Mouse (Mus musculus) neural tube, embryonic 14.5 days (tissue): Measurements from ENCODE around the gene Wsb1. TPM values are rescaled to one million over a fixed set of nuclear protein-coding genes. Genes with fewer than 3 reads are reported as not detected.

Experiments used
- ATAC-seq: fragments of 200-750 bp; cut with Nextera tagmentation; 2 replicates; pipeline ENCODE4 v1.8.0; 2017; ENCODE audit warnings: low read depth, mild to moderate bottlenecking, moderate TSS enrichment, moderate library complexity
- H3K27ac ChIP-seq: fragments of 300-500 bp; sonication (generic); 2 replicates; pipeline ENCODE4 v1.5.1; 2014; ENCODE audit warnings: low read depth, mild to moderate bottlenecking, control low read depth, low read length, moderate library complexity, mixed read lengths
- H3K27me3 ChIP-seq: fragments of 300-500 bp; sonication (generic); 2 replicates; pipeline ENCODE4 v1.6.1; 2014; ENCODE audit warnings: low read length; ENCODE audit not compliant: control insufficient read depth, insufficient read depth
- H3K36me3 ChIP-seq: fragments of 300-500 bp; sonication (generic); 2 replicates; pipeline ENCODE4 v1.6.1; 2014; ENCODE audit warnings: low read length, mixed read lengths; ENCODE audit not compliant: control insufficient read depth, insufficient read depth
- H3K4me1 ChIP-seq: fragments of 300-500 bp; sonication (generic); 2 replicates; pipeline ENCODE4 v1.6.1; 2014; ENCODE audit warnings: low read length; ENCODE audit not compliant: control insufficient read depth, insufficient read depth
- H3K4me2 ChIP-seq: fragments of 300-500 bp; sonication (generic); 2 replicates; pipeline ENCODE4 v1.6.1; 2014; ENCODE audit warnings: mild to moderate bottlenecking, low read depth, low read length, control low read depth
- H3K4me3 ChIP-seq: fragments of 300-500 bp; sonication (generic); 2 replicates; pipeline ENCODE4 v1.5.1; 2014; ENCODE audit warnings: low read depth, low read length, control low read depth, mixed read lengths
- H3K9ac ChIP-seq: fragments of 300-500 bp; sonication (generic); replicated peaks from 2 replicates; pipeline ENCODE4 v1.6.1; 2014; ENCODE audit warnings: low read depth, mild to moderate bottlenecking, control low read depth, low read length, mixed read lengths
- H3K9me3 ChIP-seq: fragments of 300-500 bp; sonication (generic); 2 replicates; pipeline ENCODE4 v1.6.1; 2016; ENCODE audit warnings: low read length; ENCODE audit not compliant: control insufficient read depth
- WGBS: fragments of 180-500 bp; shearing (Covaris S2); extraction: QIAGEN DNeasy Blood & Tissue Kit; methylation state at CpG from one replicate; pipeline ENCODE4 v1.1.7; 2014; 5-methylcytosine and 5-hydroxymethylcytosine counted together
- polyA plus RNA-seq: library from polyadenylated mRNA; unstranded; fragments of >200 nt; fragmentation: Nextera tagmentation; extraction: Ambion mirVana; gene quantifications from 2 replicates; pipeline ENCODE4 v1.2.1, GENCODE M21; 2014

The Wsb1 gene
- polyA plus RNA-seq, 1 experiment from 2014 or later, result 684 TPM

GRCm38 (mm10) chr11:79196876-79197845, 57.3 kb downstream of the Wsb1 start:
- Histone ChIP-seq H3K4me1 (no peaks in the 10 kb centered on the region), H3K36me3 (no peaks in the 10 kb centered on the region), H3K4me3 (no peak overlapping the region), H3K9me3 (no peaks in the 10 kb centered on the region), H3K27ac (no peak overlapping the region), H3K27me3 (no peaks in the 10 kb centered on the region), H3K4me2 (no peak overlapping the region), H3K9ac (no peak overlapping the region)
- no peak for ATAC-seq
- WGBS, result 72% methylated on average over 13 of the region's 13 CpGs

DNA sequence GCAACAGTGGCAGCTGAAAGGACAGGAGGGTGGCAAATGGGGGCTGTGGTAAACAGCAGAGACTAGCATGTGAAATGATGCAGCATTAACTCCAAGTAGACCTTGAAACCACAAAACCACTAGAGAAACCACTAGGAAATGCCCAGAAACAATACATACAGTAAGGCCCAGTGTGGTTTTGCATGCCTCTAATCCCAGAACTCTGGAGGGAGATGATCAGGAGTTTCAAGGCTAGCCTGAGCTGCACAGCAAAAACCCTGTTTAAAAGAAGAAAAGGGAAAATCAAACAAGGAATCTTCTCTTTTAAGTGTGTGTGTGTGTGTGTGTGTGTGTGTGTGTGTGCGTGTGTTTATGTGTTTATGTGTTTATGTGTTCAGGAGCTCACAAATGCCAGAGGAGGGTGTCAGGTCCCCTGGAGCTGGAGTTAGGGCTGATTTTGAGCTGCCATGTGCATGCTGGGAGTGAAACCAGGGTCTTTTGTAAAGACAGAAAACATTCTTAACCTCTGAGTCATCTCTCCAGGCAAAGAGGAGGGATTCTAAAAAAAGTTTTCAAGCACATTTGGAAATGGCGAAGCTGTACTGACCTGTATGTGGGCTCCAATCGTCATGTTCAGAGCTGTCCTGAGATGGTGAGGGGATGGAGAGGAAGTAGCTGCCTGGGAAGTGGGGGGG, 58.1 kb downstream of the Wsb1 start:
- no peak overlapping the region for H3K27ac ChIP-seq
- no peak overlapping the region for H3K9ac ChIP-seq
- H3K4me1 ChIP-seq, result no peaks in the 10 kb centered on the region
- no peak overlapping the region for H3K4me3 ChIP-seq
- WGBS, result 78% methylated on average over 3 of the region's 3 CpGs
- H3K36me3 ChIP-seq, result no peaks in the 10 kb centered on the region
- no peaks in the 10 kb centered on the region for H3K9me3 ChIP-seq
- no peaks in the 10 kb centered on the region for H3K27me3 ChIP-seq
- ATAC-seq, result no peak
- no peak overlapping the region for H3K4me2 ChIP-seq

GRCm38 (mm10) chr11:79192176-79192575, 62.3 kb downstream of the Wsb1 start:
- H3K4me3 ChIP-seq, result no peak overlapping the region
- no peaks in the 10 kb centered on the region for H3K4me1 ChIP-seq
- no peak overlapping the region for H3K27ac ChIP-seq
- no peak overlapping the region for H3K4me2 ChIP-seq
- WGBS, result 92% methylated on average over 1 of the region's 1 CpGs
- H3K27me3 ChIP-seq, result no peaks in the 10 kb centered on the region
- ATAC-seq, result no peak
- no peaks in the 10 kb centered on the region for H3K36me3 ChIP-seq
- no peak overlapping the region for H3K9ac ChIP-seq
- no peaks in the 10 kb centered on the region for H3K9me3 ChIP-seq

DNA sequence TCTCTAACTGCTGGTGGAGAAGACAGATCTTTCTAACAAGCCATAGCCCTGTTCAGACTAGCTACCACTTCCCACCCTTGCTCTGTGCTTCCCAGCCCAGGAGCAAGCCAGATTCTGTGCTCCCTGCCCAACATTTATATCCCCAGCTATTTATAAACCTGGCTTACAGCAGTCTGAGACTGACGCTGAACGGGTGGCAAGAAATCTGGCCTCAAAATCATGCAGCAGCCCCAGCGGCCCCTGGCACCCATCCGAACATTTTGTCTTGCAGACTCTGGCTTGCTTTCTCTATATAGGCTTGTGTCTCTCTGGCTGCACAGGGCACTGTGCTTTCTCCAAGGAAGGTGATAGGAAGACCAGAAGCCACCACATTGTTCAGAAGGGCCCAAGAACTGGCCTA, 63.3 kb downstream of the Wsb1 start:
- Histone ChIP-seq H3K4me2 (no peak overlapping the region), H3K9me3 (no peaks in the 10 kb centered on the region), H3K9ac (no peak overlapping the region), H3K27ac (no peak overlapping the region), H3K4me3 (no peak overlapping the region), H3K4me1 (no peaks in the 10 kb centered on the region), H3K27me3 (no peaks in the 10 kb centered on the region), H3K36me3 (no peaks in the 10 kb centered on the region)
- WGBS, result 94% methylated on average over 4 of the region's 4 CpGs
- ATAC-seq, result no peak

DNA sequence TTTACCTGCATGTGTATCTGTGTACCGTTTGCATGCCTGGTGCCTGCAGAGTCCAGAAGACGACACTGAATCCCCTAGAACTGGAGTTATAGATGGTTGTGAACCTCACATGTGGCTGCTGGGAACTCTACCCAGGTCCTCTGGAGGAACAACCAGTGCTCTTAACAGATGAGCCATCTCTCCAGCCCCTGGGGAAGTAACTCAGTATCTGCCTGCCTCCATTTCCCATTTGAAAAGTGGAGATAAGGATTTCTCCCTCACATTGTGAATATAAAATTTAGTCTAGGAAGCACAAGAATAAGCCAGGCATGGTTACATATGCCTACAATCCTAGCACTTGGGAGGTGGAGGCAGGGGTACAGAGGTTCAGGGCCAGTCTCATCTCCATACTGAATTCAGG, 64.2 kb downstream of the Wsb1 start:
- no peaks in the 10 kb centered on the region for H3K36me3 ChIP-seq
- no peak overlapping the region for H3K4me2 ChIP-seq
- H3K27ac ChIP-seq, result no peak overlapping the region
- H3K4me1 ChIP-seq, result no peaks in the 10 kb centered on the region
- H3K9me3 ChIP-seq, result no peaks in the 10 kb centered on the region
- no peak for ATAC-seq
- no peak overlapping the region for H3K4me3 ChIP-seq
- no peak overlapping the region for H3K9ac ChIP-seq
- WGBS, result 91% methylated on average over 2 of the region's 2 CpGs
- no peaks in the 10 kb centered on the region for H3K27me3 ChIP-seq

Other genes starting within 250 kb of the Wsb1 start
- 8.6 and 8.9 TPM in 2 replicates for gene Ksr1, start 108.3 kb downstream of the Wsb1 start, polyA plus RNA-seq
- 0.29 TPM in 1 of 2 replicates, not detected in the other for gene Gm9964, start 42.2 kb upstream of the Wsb1 start, polyA plus RNA-seq
- gene Nf1, start 85.0 kb upstream of the Wsb1 start, polyA plus RNA-seq, result 12.9 and 19.6 TPM in 2 replicates
- gene Omg, start 249.4 kb upstream of the Wsb1 start, polyA plus RNA-seq, result 8.2 and 16.9 TPM in 2 replicates